Comparison of ENCODE assay signal across 25 mouse cellular contexts in genomic region chr11:113577221-113577620, GRCm38 (mm10). TPM values are rescaled to one million over a fixed set of nuclear protein-coding genes. Genes with fewer than 3 reads are reported as not detected.
DNase-seq lines count a peak whose midpoint lies in the region; ATAC-seq and TF ChIP-seq lines count a peak whose summit lies in the region.
"Had no signal": no experiment of that assay in that cellular context is flagged by ENCODE, and none has a peak within 500 bp of the region (broad histone marks: within the 10 kb centered on the region; RNA-seq: fewer than 3 reads in every experiment).

No protein-coding gene starts in this region.

- H3K27me3 ChIP-seq in ES-Bruce4 (ENCODE audit: control insufficient read depth, insufficient read depth, low read length, poor library complexity, severe bottlenecking), result no peaks in the 10 kb centered on the region
- no peaks in the 10 kb centered on the region for H3K27me3 ChIP-seq in forebrain, embryonic 15.5 days
- H3K27me3 ChIP-seq: embryonic facial prominence, embryonic 13.5 days; embryonic facial prominence, embryonic 15.5 days; forebrain, embryonic 12.5 days had no signal

- H3K9me3 ChIP-seq in ES-Bruce4 (replicated peaks; ENCODE audit: control insufficient read depth, insufficient read depth, low read length, poor library complexity, severe bottlenecking), result no peaks in the 10 kb centered on the region
- H3K9me3 ChIP-seq in ES-E14 (ENCODE audit: control insufficient read depth, insufficient read depth, low read depth, low read length), result no peaks in the 10 kb centered on the region
- no peaks in the 10 kb centered on the region for H3K9me3 ChIP-seq in forebrain, embryonic 15.5 days
- H3K9me3 ChIP-seq: embryonic facial prominence, embryonic 13.5 days; embryonic facial prominence, embryonic 15.5 days; forebrain, embryonic 10.5 days; forebrain, embryonic 12.5 days had no signal

- H3K36me3 ChIP-seq in ES-Bruce4 (ENCODE audit: control insufficient read depth, insufficient read depth, low read length, poor library complexity, severe bottlenecking), result no peaks in the 10 kb centered on the region
- no peaks in the 10 kb centered on the region for H3K36me3 ChIP-seq in ES-E14 (ENCODE audit: control insufficient read depth, insufficient read depth, low read length, poor library complexity, severe bottlenecking)
- no peaks in the 10 kb centered on the region for H3K36me3 ChIP-seq in forebrain, embryonic 15.5 days
- H3K36me3 ChIP-seq: embryonic facial prominence, embryonic 13.5 days; embryonic facial prominence, embryonic 15.5 days; forebrain, embryonic 10.5 days; forebrain, embryonic 12.5 days had no signal

- no peak for TF ChIP-seq CTCF in ES-Bruce4 (IDR thresholded peaks at IDR 0.05; ENCODE audit: low read depth, low read length)

- H3K4me2 ChIP-seq in forebrain, embryonic 15.5 days (replicated peaks), result no peak overlapping the region
- H3K4me2 ChIP-seq: embryonic facial prominence, embryonic 13.5 days; embryonic facial prominence, embryonic 15.5 days; forebrain, embryonic 12.5 days had no signal

- in situ Hi-C loops in ES-E14 (cut with MboI; ENCODE audit: low sequenced_read_pairs in 2 of 2, unreplicated experiment in 2 of 2), result no loop called here

- no peak overlapping the region for H3K27ac ChIP-seq in ES-Bruce4 (ENCODE audit: insufficient read depth, low read length)
- no peak overlapping the region for H3K27ac ChIP-seq in ES-E14 (ENCODE audit: insufficient read depth, low read depth, low read length, poor library complexity, severe bottlenecking)
- H3K27ac ChIP-seq in forebrain, embryonic 15.5 days (replicated peaks), result no peak overlapping the region
- H3K27ac ChIP-seq: embryonic facial prominence, embryonic 13.5 days; embryonic facial prominence, embryonic 15.5 days; forebrain, embryonic 10.5 days; forebrain, embryonic 12.5 days had no signal

- DNase-seq in ES-E14 (ENCODE audit: low read depth, low spot score), result peak; percentile 84
- peak; percentile 72 for DNase-seq in WW6 (ENCODE audit: low read depth, low spot score)
- DNase-seq in gastrocnemius, postnatal 25 days, result no peak
- no peak for DNase-seq in kidney, adult 9 months
- DNase-seq in layer of hippocampus, postnatal 10 days (ENCODE audit: low spot score in 2 of 2), result no peak
- DNase-seq: adrenal gland, adult 8-10 months; adrenal gland, postnatal 14 days; cerebellum, adult 11 months; cerebellum, adult 18-20 months; cerebellum, adult 8-10 months; cerebellum, adult 9-11 months; cerebellum, postnatal 14 days; cerebellum, postnatal 36 days; embryo, embryonic 11 days; forebrain, postnatal 0 days had no signal

- 0 out of 2 replicates have a peak, but pooled peaks have one; percentile 4 for ATAC-seq in megakaryocyte-erythroid progenitor cell, adult 5-6 weeks (replicated peaks; ENCODE audit: low FRiP score, low TSS enrichment, poor library complexity, severe bottlenecking)
- ATAC-seq in forebrain, embryonic 15.5 days (replicated peaks), result no peak
- ATAC-seq: activated CD4-positive, CD25-positive, alpha-beta regulatory T cell, adult 4 months; forebrain, embryonic 14.5 days; forebrain, postnatal 0 days had no signal

- no peak for TF ChIP-seq EP300 in ES-Bruce4 (IDR thresholded peaks at IDR 0.05; ENCODE audit: insufficient read depth, low read depth, low read length)

- WGBS in forebrain, embryonic 15.5 days, result 87% methylated on average over 4 of the region's 4 CpGs

- no peaks in the 10 kb centered on the region for H3K4me1 ChIP-seq in ES-Bruce4 (ENCODE audit: control insufficient read depth, insufficient read depth, low read length)
- H3K4me1 ChIP-seq in ES-E14 (ENCODE audit: control insufficient read depth in 2 of 2, insufficient read depth in 2 of 2, low read length in 2 of 2, poor library complexity in 1 of 2), result peaks cover 0 to 4% of the 10 kb centered on the region in 2 experiments; a peak in 1 of 4 replicates
- H3K4me1 ChIP-seq in forebrain, embryonic 15.5 days, result peaks cover 11% of the 10 kb centered on the region

- H3K9ac ChIP-seq in ES-Bruce4 (ENCODE audit: low read depth, poor library complexity, severe bottlenecking), result no peak overlapping the region
- no peak overlapping the region for H3K9ac ChIP-seq in ES-E14 (ENCODE audit: insufficient read depth, low read depth, low read length, poor library complexity, severe bottlenecking)
- no peak overlapping the region for H3K9ac ChIP-seq in forebrain, embryonic 15.5 days (replicated peaks)
- H3K9ac ChIP-seq: embryonic facial prominence, embryonic 13.5 days; embryonic facial prominence, embryonic 15.5 days; forebrain, embryonic 12.5 days; forebrain, postnatal 0 days had no signal

- TF ChIP-seq POLR2A in ES-Bruce4 (IDR thresholded peaks at IDR 0.05; ENCODE audit: insufficient read depth, low read length), result no peak

- H3K4me3 ChIP-seq in ES-Bruce4 (ENCODE audit: low read depth, low read length) (peak overlapping the region; percentile 44), ES-E14 (ENCODE audit: insufficient read depth in 1 of 2, low read depth in 1 of 2, low read length in 2 of 2, poor library complexity in 1 of 2, severe bottlenecking in 1 of 2) (peak overlapping the region in 1 of 2 experiments; percentile 53; a peak in 1 of 4 replicates)
- H3K4me3 ChIP-seq in forebrain, embryonic 15.5 days, result no peak overlapping the region
- H3K4me3 ChIP-seq: embryonic facial prominence, embryonic 13.5 days; embryonic facial prominence, embryonic 15.5 days; erythroblast, embryonic 14.5 days; forebrain, embryonic 10.5 days; forebrain, embryonic 12.5 days had no signal

TF ChIP-seq in ES-E14, 5 proteins besides CTCF, POLR2A, EP300 and RAD21:
- TF ChIP-seq ZNF384 (IDR thresholded peaks at IDR 0.05; ENCODE audit: low read depth, low read length) (no peak), ZC3H11A (IDR thresholded peaks at IDR 0.05; ENCODE audit: borderline replicate concordance, low read depth, low read length) (no peak), MAFK (IDR thresholded peaks at IDR 0.05; ENCODE audit: insufficient read depth, low read depth, low read length) (no peak), CHD2 (IDR thresholded peaks at IDR 0.05; ENCODE audit: low read depth, low read length) (no peak), HCFC1 (IDR thresholded peaks at IDR 0.05; ENCODE audit: borderline replicate concordance, insufficient read depth, low read length) (no peak)

RNA-seq across cellular contexts. Expression of gene Sstr2, which starts 41.9 kb away (rescaled TPM):
- polyA plus RNA-seq in ES-Bruce4 (2011; ENCODE audit: insufficient read depth, insufficient read length, low read depth, missing spikeins), result 0.57 TPM in 1 of 2 replicates, not detected in the other
- 0.45 and 0.90 TPM in 2 replicates for total RNA-seq in ES-E14 (2012; rRNA removed)
- total RNA-seq in megakaryocyte-erythroid progenitor cell, adult 5-6 weeks (2014; fragmentation: Nextera tagmentation), result not detected in 2 replicates
- total RNA-seq in megakaryocyte-erythroid progenitor cell, adult 5-6 weeks (2017), result 0.15 TPM in 1 of 2 replicates, not detected in the other
- total RNA-seq in gastrocnemius, postnatal 25 days (2021), result not detected
- total RNA-seq in layer of hippocampus, postnatal 10 days (2021), result 10 to 100 TPM; 47.4 to 48.2 TPM
- 85.6 and 102 TPM in 2 replicates for polyA plus RNA-seq in forebrain, embryonic 15.5 days (2015; fragmentation: Nextera tagmentation; extraction: Ambion mirVana)
- polyA plus RNA-seq: activated CD4-positive, CD25-positive, alpha-beta regulatory T cell, adult 4 months; erythroblast, embryonic 14.5 days had no signal

Comparison
In these comparisons a context has a peak if more than half of its experiments do, and no peak if none do; other contexts are left out.
1. DNase-seq: peak in ES-E14 (single experiment) and WW6 (single experiment); none in gastrocnemius, postnatal 25 days (single experiment), kidney, adult 9 months (single experiment) and layer of hippocampus, postnatal 10 days (0 of 2).
2. RNA of gene Sstr2, which starts 41.9 kb away (total RNA-seq): 47.4 to 48.2 TPM in layer of hippocampus, postnatal 10 days; 0.45 to 0.90 TPM in ES-E14, not detected in gastrocnemius, postnatal 25 days and 0.15 TPM in megakaryocyte-erythroid progenitor cell, adult 5-6 weeks; every median in the first group is over 10 times any median in the second.